Mouse (Mus musculus) bone marrow macrophage, adult 2 months (primary cell): Measurements from ENCODE around the gene Rps6ka2.

ENCODE experiments used
- CTCF ChIP-seq: IDR thresholded peaks from 2 replicates; pipeline ENCODE4 v1.5.1; 2012; ENCODE audit warnings: low read depth, mild to moderate bottlenecking, low read length, moderate library complexity
- POLR2A ChIP-seq: IDR thresholded peaks from 2 replicates; pipeline ENCODE4 v1.6.1; 2012; ENCODE audit warnings: mild to moderate bottlenecking, low read depth, low read length, borderline replicate concordance

DNA sequence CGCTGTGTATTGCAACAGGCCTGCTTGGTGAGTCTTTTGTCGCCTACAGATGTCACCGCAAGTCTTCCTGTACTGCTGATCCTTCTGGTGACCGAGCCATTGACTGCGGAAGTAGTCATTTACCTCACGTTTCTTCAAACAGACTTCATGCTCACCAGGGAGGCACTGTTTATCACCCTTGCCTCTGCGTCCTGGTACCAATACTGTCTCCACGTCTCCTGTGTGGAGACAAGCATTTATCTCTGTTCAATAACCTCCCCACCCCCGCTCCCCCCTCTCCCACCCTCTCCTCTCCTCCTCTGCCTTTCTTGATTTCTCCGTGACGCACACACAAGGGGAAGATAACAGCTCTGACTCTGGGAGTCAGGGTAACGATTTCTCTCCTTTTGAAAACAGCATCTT is 22.0 kb upstream of the Rps6ka2 start:
- TF ChIP-seq CTCF (no peak), POLR2A (no peak)
